Mouse (Mus musculus) midbrain, embryonic 14.5 days (tissue): ENCODE results near the gene Mxra7. TPM values are rescaled to one million over a fixed set of nuclear protein-coding genes. Genes with fewer than 3 reads are reported as not detected.

Experiments
- ATAC-seq: fragments of 200-750 bp; cut with Nextera tagmentation; 2 replicates; pipeline ENCODE4 v1.8.0; 2017; ENCODE audit warnings: moderate number of reproducible peaks, moderate library complexity; ENCODE audit not compliant: low FRiP score, low TSS enrichment
- DNase-seq: peaks from one replicate; pipeline ENCODE4 v3.0.0-alpha.2; 2015
- H3K27ac ChIP-seq: fragments of 300-500 bp; sonication (generic); replicated peaks from 2 replicates; pipeline ENCODE4 v1.5.1; 2014; ENCODE audit warnings: mild to moderate bottlenecking, low read depth, low read length, moderate library complexity
- H3K27me3 ChIP-seq: fragments of 300-500 bp; sonication (generic); 2 replicates; pipeline ENCODE4 v1.6.1; 2014; ENCODE audit warnings: low read length, control low read depth, mixed read lengths; ENCODE audit not compliant: control insufficient read depth, insufficient read depth
- H3K36me3 ChIP-seq: fragments of 300-500 bp; sonication (generic); 2 replicates; pipeline ENCODE4 v1.6.1; 2014; ENCODE audit warnings: low read length, control low read depth; ENCODE audit not compliant: control insufficient read depth, insufficient read depth
- H3K4me1 ChIP-seq: fragments of 300-500 bp; sonication (generic); 2 replicates; pipeline ENCODE4 v1.6.1; 2014; ENCODE audit warnings: mild to moderate bottlenecking, antibody characterized with exemption, low read length, control low read depth; ENCODE audit not compliant: control insufficient read depth, insufficient read depth
- H3K4me2 ChIP-seq: fragments of 300-500 bp; sonication (generic); 2 replicates; pipeline ENCODE4 v1.6.1; 2014; ENCODE audit warnings: mild to moderate bottlenecking, low read length, moderate library complexity
- H3K4me3 ChIP-seq: fragments of 300-500 bp; sonication (generic); replicated peaks from 2 replicates; pipeline ENCODE4 v1.5.1; 2014; ENCODE audit warnings: low read depth, low read length
- H3K9ac ChIP-seq: fragments of 300-500 bp; sonication (generic); replicated peaks from 2 replicates; pipeline ENCODE4 v1.6.1; 2014; ENCODE audit warnings: mild to moderate bottlenecking, low read length, moderate library complexity
- H3K9me3 ChIP-seq: fragments of 300-500 bp; sonication (generic); 2 replicates; pipeline ENCODE4 v1.6.1; 2016; ENCODE audit warnings: low read length, control low read depth, mixed read lengths; ENCODE audit not compliant: control insufficient read depth
- WGBS: fragments of 180-500 bp; shearing (Covaris S2); extraction: QIAGEN DNeasy Blood & Tissue Kit; methylation state at CpG from one replicate; pipeline ENCODE4 v1.1.7; 2014; 5-methylcytosine and 5-hydroxymethylcytosine counted together
- polyA plus RNA-seq: library from polyadenylated mRNA; unstranded; fragments of >200 nt; fragmentation: Nextera tagmentation; extraction: Ambion mirVana; gene quantifications from 2 replicates; pipeline ENCODE4 v1.2.1, GENCODE M21; 2014

Mxra7 gene
- polyA plus RNA-seq, 1 experiment from 2014 or later, result 20.7 TPM

GRCm38 (mm10) chr11:116809520-116809919 is 18.3 kb downstream of the Mxra7 start:
- no peak overlapping the region for H3K9ac ChIP-seq
- H3K9me3 ChIP-seq, result no peaks in the 10 kb centered on the region
- peak overlapping the region; percentile 99 for H3K27ac ChIP-seq
- no peak for DNase-seq
- ATAC-seq, result no peak
- no peaks in the 10 kb centered on the region for H3K36me3 ChIP-seq
- no peak overlapping the region for H3K4me2 ChIP-seq
- no peaks in the 10 kb centered on the region for H3K27me3 ChIP-seq
- H3K4me1 ChIP-seq, result peaks cover 44% of the 10 kb centered on the region
- 85% methylated on average over 8 of the region's 8 CpGs for WGBS
- no peak overlapping the region for H3K4me3 ChIP-seq

DNA sequence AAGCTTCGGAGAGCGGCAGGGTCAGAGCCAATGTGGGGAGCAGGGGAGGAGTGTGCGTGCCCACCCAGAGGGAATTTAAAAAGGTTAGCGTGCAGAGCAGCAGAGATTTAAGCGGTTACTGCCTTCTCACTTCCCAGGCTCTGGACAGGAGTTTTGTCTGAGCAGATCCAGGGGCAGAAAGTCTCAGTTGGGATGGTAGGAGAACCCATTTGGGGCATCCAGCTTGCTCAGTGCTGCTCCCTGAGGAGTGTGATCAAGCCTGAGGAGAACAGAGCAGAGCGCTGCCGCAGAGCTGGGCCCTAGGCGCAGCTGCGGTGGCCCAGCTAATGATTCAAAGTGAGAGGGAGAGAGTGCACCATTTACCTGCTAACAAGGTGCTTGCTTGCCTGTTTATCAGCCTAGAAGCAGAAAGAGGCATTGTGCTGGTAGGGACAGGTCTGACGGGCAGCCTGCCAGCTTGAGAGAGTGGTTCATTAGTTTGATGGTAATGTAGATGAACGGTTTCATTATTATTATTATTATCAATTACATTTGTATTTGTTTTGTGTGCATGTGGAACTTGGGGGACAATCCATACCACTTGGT is 18.9 kb downstream of the Mxra7 start:
- Histone ChIP-seq H3K9ac (no peak overlapping the region), H3K27ac (no peak overlapping the region), H3K36me3 (no peaks in the 10 kb centered on the region)

DNA sequence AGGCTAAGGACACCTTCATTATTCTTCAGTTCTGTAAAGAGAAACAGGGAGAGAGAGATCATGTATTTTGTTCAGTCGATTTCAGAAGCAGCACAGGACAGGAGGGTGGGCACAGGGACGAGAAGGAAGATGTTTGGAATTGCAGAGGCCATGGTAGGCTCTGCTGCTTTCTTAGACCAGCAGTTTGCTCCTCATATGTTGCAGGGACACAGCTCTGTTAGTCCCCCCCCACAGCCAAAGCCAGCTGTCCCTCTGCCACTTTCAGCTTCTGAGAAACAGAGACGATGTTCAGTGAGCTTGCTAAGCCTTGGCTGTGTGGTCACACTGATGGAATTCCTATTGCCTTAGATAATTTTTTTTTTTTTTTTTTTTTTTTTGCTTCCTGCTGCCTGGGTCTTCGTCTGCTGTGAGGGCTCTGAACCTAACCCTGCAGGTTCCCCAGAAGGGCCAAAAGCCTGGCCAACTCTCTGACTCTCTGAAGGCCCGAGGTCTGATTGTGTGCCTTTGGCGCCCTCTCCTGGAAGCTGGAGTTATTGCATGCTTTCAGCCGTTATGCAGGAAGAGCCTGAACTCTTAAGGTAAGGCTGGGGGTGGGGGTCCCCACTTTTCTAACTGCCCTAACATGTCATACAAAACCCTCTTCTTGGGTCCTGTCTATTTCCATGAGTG is 19.8 kb downstream of the Mxra7 start:
- Histone ChIP-seq H3K4me1 (peaks cover 29% of the 10 kb centered on the region), H3K27me3 (no peaks in the 10 kb centered on the region)

More for the DNA sequence above, 18.9 kb downstream of the Mxra7 start:
- Histone ChIP-seq H3K9me3 (no peaks in the 10 kb centered on the region), H3K4me3 (no peak overlapping the region), H3K4me2 (no peak overlapping the region), H3K4me1 (peaks cover 37% of the 10 kb centered on the region), H3K27me3 (no peaks in the 10 kb centered on the region)
- 76% methylated on average over 11 of the region's 11 CpGs for WGBS
- ATAC-seq (no peak), DNase-seq (no peak)

GRCm38 (mm10) chr11:116807526-116807925 is 20.3 kb downstream of the Mxra7 start:
- ATAC-seq (no peak), DNase-seq (no peak)
- no peaks in the 10 kb centered on the region for H3K27me3 ChIP-seq
- no peaks in the 10 kb centered on the region for H3K36me3 ChIP-seq
- H3K9ac ChIP-seq, result no peak overlapping the region
- 62% methylated on average over 3 of the region's 3 CpGs for WGBS
- H3K9me3 ChIP-seq, result no peaks in the 10 kb centered on the region
- peak overlapping the region; percentile 21; the same call in 1 of the 2 replicates for H3K27ac ChIP-seq
- no peak overlapping the region for H3K4me2 ChIP-seq
- H3K4me1 ChIP-seq, result peaks cover 24% of the 10 kb centered on the region
- H3K4me3 ChIP-seq, result no peak overlapping the region

More for the DNA sequence above, 19.8 kb downstream of the Mxra7 start:
- Histone ChIP-seq H3K4me2 (no peak overlapping the region), H3K9ac (no peak overlapping the region), H3K36me3 (no peaks in the 10 kb centered on the region), H3K27ac (peak overlapping the region; percentile 21; the same call in 1 of the 2 replicates), H3K9me3 (no peaks in the 10 kb centered on the region), H3K4me3 (no peak overlapping the region)
- ATAC-seq (no peak), DNase-seq (peak; percentile 93)
- 25% methylated on average over 7 of the region's 7 CpGs for WGBS

GRCm38 (mm10) chr11:116807116-116807515 is 20.7 kb downstream of the Mxra7 start:
- Histone ChIP-seq H3K4me2 (no peak overlapping the region), H3K9me3 (no peaks in the 10 kb centered on the region), H3K27ac (no peak overlapping the region), H3K36me3 (no peaks in the 10 kb centered on the region), H3K27me3 (no peaks in the 10 kb centered on the region), H3K4me3 (no peak overlapping the region), H3K4me1 (peaks cover 20% of the 10 kb centered on the region), H3K9ac (no peak overlapping the region)
- WGBS, result 61% methylated on average over 7 of the region's 7 CpGs
- ATAC-seq (no peak), DNase-seq (no peak)

DNA sequence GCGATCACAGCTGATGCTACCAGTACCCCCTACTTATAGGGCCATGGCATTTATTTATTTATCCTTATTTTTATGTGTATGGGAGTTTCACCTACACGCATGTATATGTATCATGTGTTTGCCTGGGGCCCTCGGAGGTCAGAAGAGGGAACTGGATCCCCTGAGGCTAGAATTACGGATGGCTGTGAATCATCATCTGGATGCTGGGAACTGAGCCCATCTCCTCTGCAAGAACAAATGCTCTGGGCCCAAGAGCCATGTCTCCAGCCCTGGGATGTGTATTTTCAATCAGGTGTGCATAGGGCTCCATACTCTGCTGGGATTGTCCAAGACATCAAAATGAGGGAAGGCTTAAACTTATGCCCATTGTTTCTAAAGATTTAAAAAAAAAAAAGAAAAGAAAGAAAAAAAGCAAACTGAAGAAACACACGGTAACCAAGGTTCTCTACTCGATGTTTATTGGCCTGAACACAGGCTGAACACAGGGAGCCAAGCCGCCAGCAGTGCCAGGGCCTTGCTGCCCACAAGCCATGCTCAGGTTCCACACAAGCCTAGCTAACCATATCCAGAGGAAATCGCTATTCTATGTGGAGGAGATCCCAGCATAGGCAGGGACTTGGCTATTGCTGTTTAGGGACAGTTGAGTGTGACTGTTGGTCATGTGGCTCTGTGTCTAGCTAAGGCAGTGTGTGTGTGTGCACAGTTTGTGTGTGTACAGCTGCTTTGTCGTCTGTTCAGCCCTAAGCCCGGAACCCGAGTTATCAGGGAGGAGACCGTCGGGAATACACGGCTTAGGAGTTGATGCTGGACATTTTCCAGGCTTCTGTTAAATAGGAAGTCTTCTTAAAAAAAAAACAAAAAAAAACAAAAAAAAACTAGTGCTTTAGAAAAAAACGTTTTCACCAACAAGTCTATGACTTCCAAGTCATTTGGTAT is 21.4 kb downstream of the Mxra7 start:
- Histone ChIP-seq H3K4me1 (peaks cover 14% of the 10 kb centered on the region), H3K9ac (no peak overlapping the region), H3K9me3 (no peaks in the 10 kb centered on the region), H3K4me3 (no peak overlapping the region), H3K36me3 (no peaks in the 10 kb centered on the region), H3K27ac (no peak overlapping the region), H3K4me2 (no peak overlapping the region), H3K27me3 (no peaks in the 10 kb centered on the region)
- WGBS, result 83% methylated on average over 15 of the region's 15 CpGs
- DNase-seq (no peak), ATAC-seq (no peak)

- no peak for ATAC-seq
These were observed 25.1 kb downstream of the Mxra7 start for GRCm38 (mm10) chr11:116802709-116803108.

GRCm38 (mm10) chr11:116801106-116801505 is 26.7 kb downstream of the Mxra7 start:
- H3K9me3 ChIP-seq, result no peaks in the 10 kb centered on the region

More at GRCm38 (mm10) chr11:116802709-116803108, 25.1 kb downstream of the Mxra7 start:
- Histone ChIP-seq H3K27ac (no peak overlapping the region), H3K9ac (no peak overlapping the region), H3K4me1 (no peaks in the 10 kb centered on the region), H3K4me2 (no peak overlapping the region), H3K27me3 (no peaks in the 10 kb centered on the region), H3K36me3 (no peaks in the 10 kb centered on the region), H3K9me3 (no peaks in the 10 kb centered on the region), H3K4me3 (no peak overlapping the region)
- no peak for DNase-seq
- 89% methylated on average over 5 of the region's 5 CpGs for WGBS

More at GRCm38 (mm10) chr11:116801106-116801505, 26.7 kb downstream of the Mxra7 start:
- H3K4me2 ChIP-seq, result no peak overlapping the region
- no peak overlapping the region for H3K4me3 ChIP-seq
- H3K27ac ChIP-seq, result no peak overlapping the region
- H3K27me3 ChIP-seq, result no peaks in the 10 kb centered on the region
- 84% methylated on average over 5 of the region's 5 CpGs for WGBS
- no peaks in the 10 kb centered on the region for H3K36me3 ChIP-seq
- no peaks in the 10 kb centered on the region for H3K4me1 ChIP-seq
- no peak overlapping the region for H3K9ac ChIP-seq
- DNase-seq (no peak), ATAC-seq (no peak)
